Mouse (Mus musculus) MEL (cell line): ENCODE measurements around the gene Atg14. TPM values are rescaled to one million over a fixed set of nuclear protein-coding genes. Genes with fewer than 3 reads are reported as not detected.
A peak's percentile ranks its signal among the peaks of the same experiment; 100 is the strongest.

Experiments
- BHLHE40 ChIP-seq: IDR thresholded peaks from 2 replicates; pipeline ENCODE4 v1.6.1; 2012; ENCODE audit warnings: low read depth, mild to moderate bottlenecking, inconsistent platforms, low read length, improper control_type of control experiment, borderline replicate concordance
- CHD2 ChIP-seq: IDR thresholded peaks from 2 replicates; pipeline ENCODE4 v1.6.1; 2011; ENCODE audit warnings: low read length, improper control_type of control experiment
- E2F4 ChIP-seq: IDR thresholded peaks from 2 replicates; pipeline ENCODE4 v1.6.1; 2011; ENCODE audit warnings: low read depth, low read length, improper control_type of control experiment, borderline replicate concordance
- ELF1 ChIP-seq: IDR thresholded peaks from 2 replicates; pipeline ENCODE4 v1.6.1; 2014; ENCODE audit warnings: low read depth, mild to moderate bottlenecking, inconsistent platforms, low read length, improper control_type of control experiment, moderate library complexity
- ETS1 ChIP-seq: IDR thresholded peaks from 2 replicates; pipeline ENCODE4 v1.6.1; 2012; ENCODE audit warnings: low read depth, mild to moderate bottlenecking, inconsistent platforms, low read length, improper control_type of control experiment, moderate library complexity
- GABPA ChIP-seq: IDR thresholded peaks from 2 replicates; pipeline ENCODE4 v1.6.1; 2012; ENCODE audit warnings: low read depth, mild to moderate bottlenecking, inconsistent platforms, low read length, improper control_type of control experiment, moderate library complexity
- GATA1 ChIP-seq: IDR thresholded peaks from 2 replicates; pipeline ENCODE4 v1.6.1; 2011; ENCODE audit warnings: low read depth, low read length, improper control_type of control experiment
- HCFC1 ChIP-seq: IDR thresholded peaks from 2 replicates; pipeline ENCODE4 v1.6.1; 2012; ENCODE audit warnings: low read depth, mild to moderate bottlenecking, inconsistent platforms, low read length, improper control_type of control experiment, moderate library complexity
- KAT2A ChIP-seq: conservative IDR thresholded peaks from 2 replicates; pipeline ENCODE4 v1.6.1; 2012; ENCODE audit warnings: low read depth, low read length, improper control_type of control experiment, inconsistent platforms
- MAZ ChIP-seq: IDR thresholded peaks from 2 replicates; pipeline ENCODE4 v1.6.1; 2012; ENCODE audit warnings: low read depth, mild to moderate bottlenecking, inconsistent platforms, low read length, improper control_type of control experiment
- MEF2A ChIP-seq: IDR thresholded peaks from 2 replicates; pipeline ENCODE4 v1.6.1; 2014; ENCODE audit warnings: low read depth, mild to moderate bottlenecking, inconsistent platforms, low read length, improper control_type of control experiment; ENCODE audit not compliant: poor library complexity, insufficient replicate concordance, severe bottlenecking; ENCODE audit errors: extremely low read depth
- MXI1 ChIP-seq: IDR thresholded peaks from 2 replicates; pipeline ENCODE4 v1.6.1; 2011; ENCODE audit warnings: mild to moderate bottlenecking, low read depth, low read length, improper control_type of control experiment
- MYB ChIP-seq: IDR thresholded peaks from 2 replicates; pipeline ENCODE4 v1.6.1; 2011; ENCODE audit warnings: mild to moderate bottlenecking, low read depth, low read length, improper control_type of control experiment
- NELFE ChIP-seq: IDR thresholded peaks from 2 replicates; pipeline ENCODE4 v1.6.1; 2011; ENCODE audit warnings: low read depth, low read length, improper control_type of control experiment
- NRF1 ChIP-seq: IDR thresholded peaks from 2 replicates; pipeline ENCODE4 v1.6.1; 2014; ENCODE audit warnings: low read depth, mild to moderate bottlenecking, inconsistent platforms, low read length, improper control_type of control experiment, moderate library complexity; ENCODE audit not compliant: poor library complexity, insufficient read depth, severe bottlenecking
- POLR2A ChIP-seq, 2 experiments: IDR thresholded peaks; 2 replicates each; pipeline ENCODE4 v1.6.1; 2011 to 2012; ENCODE audit warnings: low read length in 2 of 2, mild to moderate bottlenecking in 2 of 2, control low read depth in 1 of 2, improper control_type of control experiment in 1 of 2, low read depth in 1 of 2, moderate library complexity in 1 of 2; ENCODE audit not compliant: control insufficient read depth in 1 of 2, insufficient read depth in 1 of 2, poor library complexity in 1 of 2
- POLR2AphosphoS2 ChIP-seq: IDR thresholded peaks from 2 replicates; pipeline ENCODE4 v1.6.1; 2011; ENCODE audit warnings: low read length, improper control_type of control experiment
- RCOR1 ChIP-seq: IDR thresholded peaks from 2 replicates; pipeline ENCODE4 v1.6.1; 2012; ENCODE audit warnings: low read depth, mild to moderate bottlenecking, inconsistent platforms, low read length, improper control_type of control experiment
- SIN3A ChIP-seq: IDR thresholded peaks from 2 replicates; pipeline ENCODE4 v1.6.1; 2012; ENCODE audit warnings: low read length, improper control_type of control experiment, inconsistent platforms
- SMC3 ChIP-seq: IDR thresholded peaks from 2 replicates; pipeline ENCODE4 v1.6.1; 2011; ENCODE audit warnings: low read depth, low read length, improper control_type of control experiment
- TBP ChIP-seq: IDR thresholded peaks from 2 replicates; pipeline ENCODE4 v1.8.0; 2011; ENCODE audit warnings: low read depth, low read length, improper control_type of control experiment
- TCF12 ChIP-seq: IDR thresholded peaks from 2 replicates; pipeline ENCODE4 v1.6.1; 2014; ENCODE audit warnings: low read depth, mild to moderate bottlenecking, inconsistent platforms, low read length, improper control_type of control experiment, moderate library complexity
- UBTF ChIP-seq: IDR thresholded peaks from 2 replicates; pipeline ENCODE4 v1.6.1; 2012; ENCODE audit warnings: low read depth, mild to moderate bottlenecking, inconsistent platforms, low read length, improper control_type of control experiment, moderate library complexity, borderline replicate concordance; ENCODE audit not compliant: insufficient read depth
- USF1 ChIP-seq: IDR thresholded peaks from 2 replicates; pipeline ENCODE4 v1.6.1; 2014; ENCODE audit warnings: low read depth, mild to moderate bottlenecking, inconsistent platforms, low read length, improper control_type of control experiment, moderate library complexity
- ZC3H11A ChIP-seq: IDR thresholded peaks from 2 replicates; pipeline ENCODE4 v1.6.1; 2012; ENCODE audit warnings: low read depth, mild to moderate bottlenecking, inconsistent platforms, low read length, improper control_type of control experiment
- ZMIZ1 ChIP-seq: IDR thresholded peaks from 2 replicates; pipeline ENCODE4 v1.6.1; 2012; ENCODE audit warnings: low read depth, mild to moderate bottlenecking, inconsistent platforms, low read length, improper control_type of control experiment, moderate library complexity
- polyA plus RNA-seq, 2 experiments: library from polyadenylated mRNA; stranded (reverse) in 1 of 2; unstranded in 1 of 2; fragments of >175 nt in 1 of 2; fragments of >200 nt in 1 of 2; gene quantifications; 2 replicates each; pipeline versions ENCODE4 v1.2.1 to v1.2.4; 2012; ENCODE audit warnings: low replicate concordance in 2 of 2, low read depth in 1 of 2; ENCODE audit not compliant: insufficient read length in 2 of 2, insufficient read depth in 1 of 2, missing spikeins in 1 of 2
- total RNA-seq: library from RNA; depleted of rRNA; stranded (reverse); fragments of 300-350 nt; gene quantifications from 2 replicates; pipeline ENCODE4 v1.2.3, GENCODE M21; 2012

Atg14 gene
- total and polyA plus RNA-seq, 3 experiments: 3.1 to 5.7 TPM; not detected in 1

DNA sequence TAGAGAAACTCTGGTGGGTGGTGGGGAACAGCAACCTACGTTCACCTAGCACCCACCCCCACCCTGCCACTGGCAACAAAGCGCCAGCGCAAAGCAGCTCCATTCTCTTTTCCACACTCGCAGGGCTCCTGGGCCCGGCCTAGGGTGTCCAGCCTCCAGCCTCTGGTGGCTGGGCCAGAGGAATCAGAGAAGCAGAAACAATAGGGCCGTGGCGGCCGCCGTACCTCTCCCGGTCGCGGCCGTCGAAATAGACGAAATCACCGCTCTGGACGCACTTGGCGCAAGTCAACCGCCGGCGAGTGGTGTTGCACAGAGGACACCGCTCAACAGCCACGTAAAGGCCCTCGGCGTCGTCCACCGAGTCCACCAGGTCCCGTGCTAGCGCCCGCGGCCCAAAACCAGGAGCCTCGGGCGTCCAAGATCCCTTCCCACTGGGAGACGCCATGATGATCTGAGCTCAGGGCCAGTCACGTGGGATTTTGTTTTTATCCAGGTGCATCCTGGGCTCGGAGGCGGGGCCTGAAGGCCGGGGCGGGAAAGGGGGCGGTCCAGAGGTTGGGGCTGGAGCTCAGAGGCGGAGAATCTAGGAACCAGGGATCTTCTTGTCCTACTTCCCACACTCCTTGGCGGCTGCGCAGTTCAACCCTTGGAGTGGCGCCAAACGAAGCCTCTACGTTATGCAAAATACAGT is 2.3 kb downstream of the Atg14 start (continued):
- TF ChIP-seq MEF2A (no peak), USF1 (peak; percentile 98), POLR2AphosphoS2 (no peak), ZC3H11A (no peak), ZMIZ1 (no peak), ETS1 (no peak), GATA1 (no peak), ELF1 (no peak), CHD2 (no peak), SMC3 (no peak), SIN3A (peak; percentile 98), TCF12 (no peak; the same call in 1 of the 2 replicates), KAT2A (no peak; the same call in 1 of the 2 replicates), HCFC1 (peak; percentile 90), MXI1 (peak; percentile 94), RCOR1 (no peak), MAZ (no peak), BHLHE40 (no peak), MYB (no peak), GABPA (no peak), POLR2A (IDR thresholded peaks at IDR 0.05; ENCODE audit: control insufficient read depth in 1 of 2, insufficient read depth in 1 of 2, low read depth in 1 of 2, low read length in 2 of 2, poor library complexity in 1 of 2) (peak; percentile 55 to 62; a peak in 2 of 4 replicates), UBTF (no peak), E2F4 (0 out of 2 replicates have a peak, but pooled peaks have one; percentile 41), NRF1 (peak; percentile 76), TBP (peak; percentile 61), NELFE (peak; percentile 55; the same call in 1 of the 2 replicates)
